Mouse (Mus musculus) CH12.LX (cell line): ENCODE data around the gene Sectm1a. TPM values are rescaled to one million over a fixed set of nuclear protein-coding genes. Genes with fewer than 3 reads are reported as not detected.
"Not testable (repeated sequence)": the region's sequence is repeated elsewhere in the genome, so short reads cannot be mapped to it uniquely, and the experiment has no call there.

Source experiments
- DNase-seq: peaks from one replicate; pipeline ENCODE4 v3.0.0-alpha.2; 2013; ENCODE audit errors: extremely low read depth
- H3K27ac ChIP-seq: 2 replicates; pipeline ENCODE4 v1.5.1; 2012; ENCODE audit warnings: low read depth, mild to moderate bottlenecking, control low read depth, moderate library complexity; ENCODE audit not compliant: insufficient read depth
- H3K27me3 ChIP-seq: replicated peaks from 2 replicates; pipeline ENCODE3; 2012; ENCODE audit warnings: inconsistent platforms
- H3K36me3 ChIP-seq, 2 experiments: replicated peaks in 1 of 2; 2 replicates each; pipeline versions ENCODE3 to v1.6.1; 2012; ENCODE audit warnings: inconsistent platforms in 1 of 2, low read length in 1 of 2, mild to moderate bottlenecking in 1 of 2, mixed read lengths in 1 of 2, moderate library complexity in 1 of 2; ENCODE audit not compliant: control insufficient read depth in 1 of 2, insufficient read depth in 1 of 2
- H3K4me1 ChIP-seq, 2 experiments: 2 replicates each; pipeline ENCODE4 v1.6.1; 2012; ENCODE audit warnings: inconsistent platforms in 1 of 2, moderate library complexity in 1 of 2; ENCODE audit not compliant: insufficient read depth in 2 of 2, control insufficient read depth in 1 of 2
- H3K4me2 ChIP-seq: 2 replicates; pipeline ENCODE4 v1.6.1; 2012; ENCODE audit warnings: low read depth, mild to moderate bottlenecking, control low read depth; ENCODE audit not compliant: poor library complexity, insufficient read depth, severe bottlenecking
- H3K4me3 ChIP-seq, 3 experiments: fragments of 150-350 bp in 1 of 3; sonication (generic) in 1 of 3; replicated peaks in 1 of 3; 2 replicates each; pipeline versions ENCODE3 to v1.5.1; 2011 to 2012; ENCODE audit warnings: low read depth in 2 of 3, low read length in 2 of 3, mild to moderate bottlenecking in 2 of 3, moderate library complexity in 2 of 3, control low read depth in 1 of 3, improper control_type of control experiment in 1 of 3, inconsistent platforms in 1 of 3, mixed read lengths in 1 of 3; ENCODE audit not compliant: poor library complexity in 1 of 3
- H3K79me2 ChIP-seq: replicated peaks from 2 replicates; pipeline ENCODE4 v1.6.1; 2012; ENCODE audit warnings: mild to moderate bottlenecking, moderate library complexity; ENCODE audit not compliant: control insufficient read depth, poor library complexity, insufficient read depth, severe bottlenecking; ENCODE audit errors: extremely low read depth
- H3K9ac ChIP-seq: 2 replicates; pipeline ENCODE4 v1.6.1; 2012; ENCODE audit warnings: low read depth, mild to moderate bottlenecking, control low read depth, moderate library complexity; ENCODE audit not compliant: insufficient read depth
- H3K9me3 ChIP-seq: replicated peaks from 2 replicates; pipeline ENCODE3; 2012; ENCODE audit warnings: low read length, inconsistent platforms, mixed read lengths
- BHLHE40 ChIP-seq: IDR thresholded peaks from 2 replicates; pipeline ENCODE4 v1.6.1; 2011; ENCODE audit warnings: mild to moderate bottlenecking, low read depth, low read length, improper control_type of control experiment
- CHD2 ChIP-seq: IDR thresholded peaks from 2 replicates; pipeline ENCODE4 v1.6.1; 2011; ENCODE audit warnings: low read length, improper control_type of control experiment
- CTCF ChIP-seq, 2 experiments: IDR thresholded peaks in 1 of 2; conservative IDR thresholded peaks in 1 of 2; 2 replicates each; pipeline ENCODE4 v1.5.1; 2011 to 2012; ENCODE audit warnings: low read depth in 2 of 2, low read length in 2 of 2, improper control_type of control experiment in 1 of 2, inconsistent platforms in 1 of 2, mild to moderate bottlenecking in 1 of 2, moderate library complexity in 1 of 2
- E2F4 ChIP-seq: IDR thresholded peaks from 2 replicates; pipeline ENCODE4 v1.6.1; 2011; ENCODE audit warnings: low read depth, low read length, improper control_type of control experiment; ENCODE audit not compliant: insufficient replicate concordance
- EP300 ChIP-seq: IDR thresholded peaks from 2 replicates; pipeline ENCODE4 v1.6.1; 2011; ENCODE audit warnings: low read length, improper control_type of control experiment
- ETS1 ChIP-seq: conservative IDR thresholded peaks from 2 replicates; pipeline ENCODE4 v1.6.1; 2012; ENCODE audit warnings: low read depth, mild to moderate bottlenecking, inconsistent platforms, low read length, improper control_type of control experiment, moderate library complexity
- HCFC1 ChIP-seq: IDR thresholded peaks from 2 replicates; pipeline ENCODE4 v1.6.1; 2012; ENCODE audit warnings: low read depth, mild to moderate bottlenecking, inconsistent platforms, low read length, improper control_type of control experiment
- IRF4 ChIP-seq: IDR thresholded peaks from 2 replicates; pipeline ENCODE4 v1.6.1; 2014; ENCODE audit warnings: low read depth, mild to moderate bottlenecking, inconsistent platforms, low read length, improper control_type of control experiment
- JUND ChIP-seq: conservative IDR thresholded peaks from 2 replicates; pipeline ENCODE4 v1.6.1; 2011; ENCODE audit warnings: low read depth, low read length, improper control_type of control experiment
- MAX ChIP-seq: IDR thresholded peaks from 2 replicates; pipeline ENCODE4 v1.6.1; 2011; ENCODE audit warnings: low read length, improper control_type of control experiment
- MEF2A ChIP-seq: IDR thresholded peaks from 2 replicates; pipeline ENCODE4 v1.6.1; 2014; ENCODE audit warnings: low read depth, mild to moderate bottlenecking, inconsistent platforms, low read length, improper control_type of control experiment, borderline replicate concordance
- MYC ChIP-seq: IDR thresholded peaks from 2 replicates; pipeline ENCODE4 v1.6.1; 2011; ENCODE audit warnings: low read depth, mild to moderate bottlenecking, improper control_type of control experiment, low read length
- NELFE ChIP-seq: IDR thresholded peaks from 2 replicates; pipeline ENCODE4 v1.6.1; 2011; ENCODE audit warnings: low read depth, low read length, improper control_type of control experiment
- POLR2A ChIP-seq: IDR thresholded peaks from 2 replicates; pipeline ENCODE4 v1.6.1; 2011; ENCODE audit warnings: low read depth, mild to moderate bottlenecking, improper control_type of control experiment, low read length
- POLR2AphosphoS2 ChIP-seq: IDR thresholded peaks from 2 replicates; pipeline ENCODE4 v1.6.1; 2011; ENCODE audit warnings: low read depth, low read length, improper control_type of control experiment
- RCOR1 ChIP-seq: conservative IDR thresholded peaks from 2 replicates; pipeline ENCODE4 v1.6.1; 2012; ENCODE audit warnings: low read depth, mild to moderate bottlenecking, inconsistent platforms, low read length, improper control_type of control experiment
- SIN3A ChIP-seq: IDR thresholded peaks from 2 replicates; pipeline ENCODE4 v1.6.1; 2012; ENCODE audit warnings: low read length, improper control_type of control experiment, inconsistent platforms
- UBTF ChIP-seq: IDR thresholded peaks from 2 replicates; pipeline ENCODE4 v1.6.1; 2012; ENCODE audit warnings: low read depth, mild to moderate bottlenecking, inconsistent platforms, low read length, improper control_type of control experiment, moderate library complexity
- USF2 ChIP-seq: conservative IDR thresholded peaks from 2 replicates; pipeline ENCODE4 v1.6.1; 2011; ENCODE audit warnings: low read depth, low read length, improper control_type of control experiment
- ZMIZ1 ChIP-seq: IDR thresholded peaks from 2 replicates; pipeline ENCODE4 v1.6.1; 2012; ENCODE audit warnings: low read depth, mild to moderate bottlenecking, inconsistent platforms, low read length, improper control_type of control experiment
- ZNF384 ChIP-seq: IDR thresholded peaks from 2 replicates; pipeline ENCODE4 v1.6.1; 2012; ENCODE audit warnings: low read depth, low read length, improper control_type of control experiment, inconsistent platforms
- dilution Hi-C: fragments of 300-500 bp; cut with MboI; formaldehyde crosslinking; loops from 2 replicates; pipeline ENCODE4 v1.14.3; 2020; ENCODE audit warnings: low sequenced_read_pairs; ENCODE audit not compliant: extremely low pct_unique_long_range_greater_than_20kb, extremely low pct_ligation_motif_present
- in situ Hi-C: fragments of 300-500 bp; cut with MboI; formaldehyde crosslinking; loops from 3 replicates; pipeline ENCODE4 v1.14.3; 2019; ENCODE audit warnings: low sequenced_read_pairs, low pct_ligation_motif_present, low pct_unique_long_range_greater_than_20kb, mixed read lengths
- polyA plus RNA-seq: library from polyadenylated mRNA; unstranded; fragments of >175 nt; gene quantifications from 2 replicates; pipeline ENCODE4 v1.2.1, GENCODE M21; 2012; ENCODE audit warnings: low read depth; ENCODE audit not compliant: insufficient read length
- total RNA-seq, 2 experiments: library from RNA; depleted of rRNA; stranded (reverse); fragments of 300-350 nt in 1 of 2; fragments of >200 nt in 1 of 2; gene quantifications; 2 replicates each; pipeline ENCODE4 v1.2.3; 2012 to 2014

The Sectm1a gene
- total and polyA plus RNA-seq, 3 experiments = 0.08 TPM; not detected in 2

DNA sequence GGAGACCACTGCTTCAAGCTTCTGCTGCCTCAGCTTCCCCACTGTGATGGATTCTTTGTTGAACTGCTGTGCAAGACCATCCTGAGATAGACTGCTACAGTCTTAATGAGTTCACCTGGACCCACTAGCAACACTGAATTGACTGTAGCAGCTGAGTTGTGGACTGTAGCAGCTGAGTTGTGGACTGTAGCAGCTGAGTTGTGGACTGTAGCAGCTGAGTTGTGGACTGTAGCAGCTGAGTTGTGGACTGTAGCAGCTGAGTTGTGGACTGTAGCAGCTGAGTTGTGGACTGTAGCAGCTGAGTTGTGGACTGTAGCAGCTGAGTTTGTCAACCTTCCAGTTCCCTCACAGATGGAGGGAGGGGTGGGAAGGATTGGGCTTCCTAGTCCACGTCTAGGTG lies 38.0 kb downstream of the Sectm1a start:
- DNase-seq, H3K27me3 ChIP-seq, H3K9ac ChIP-seq, H3K79me2 ChIP-seq, in situ Hi-C loops, H3K36me3 ChIP-seq, H3K9me3 ChIP-seq, H3K4me2 ChIP-seq, H3K27ac ChIP-seq, H3K4me3 ChIP-seq, dilution Hi-C loops: not testable (repeated sequence)
- H3K4me1 ChIP-seq = peaks cover 0 to 42% of the 10 kb centered on the region in 2 experiments; a peak in 3 of 4 replicates
- peak; percentile 36; the same call in 1 of the 2 replicates for TF ChIP-seq ETS1

DNA sequence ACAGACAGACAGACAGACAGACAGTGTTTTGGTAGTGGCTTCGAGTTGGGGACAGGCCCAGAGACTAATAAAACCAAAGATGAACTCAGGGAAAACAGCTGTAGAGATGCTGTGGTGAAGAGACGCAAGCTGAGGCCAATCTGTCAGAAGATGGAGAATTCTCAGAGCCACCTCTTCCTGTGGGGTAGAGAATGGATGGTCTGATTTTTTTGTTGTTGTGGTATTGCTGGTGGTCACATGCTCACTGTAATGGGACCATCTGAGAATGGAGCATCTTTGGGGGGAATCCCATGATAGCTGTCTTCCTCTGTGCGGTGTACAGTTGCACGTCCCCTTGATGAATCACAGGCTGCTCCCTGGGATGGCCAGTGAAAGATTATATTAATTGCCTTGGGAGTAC lies 38.5 kb downstream of the Sectm1a start:
- in situ Hi-C loops = no loop called here
- TF ChIP-seq UBTF (no peak), HCFC1 (no peak), NELFE (no peak), ZNF384 (peak; percentile 69; the same call in 1 of the 2 replicates), ZMIZ1 (no peak), BHLHE40 (peak; percentile 77), MYC (no peak), USF2 (no peak), CHD2 (no peak), POLR2AphosphoS2 (no peak), RCOR1 (no peak), IRF4 (no peak; the same call in 1 of the 2 replicates), SIN3A (no peak), JUND (no peak), EP300 (peak; percentile 31; the same call in 1 of the 2 replicates), E2F4 (no peak), ETS1 (peak; percentile 95), MEF2A (0 out of 2 replicates have a peak, but pooled peaks have one; percentile 26), MAX (0 out of 2 replicates have a peak, but pooled peaks have one; percentile 43), POLR2A (no peak), CTCF (conservative IDR thresholded peaks at IDR 0.05 in 1 of 2, IDR thresholded peaks at IDR 0.05 in 1 of 2; ENCODE audit: low read depth in 2 of 2, low read length in 2 of 2) (no peak)
- peaks cover 8% of the 10 kb centered on the region for H3K27me3 ChIP-seq

More for the DNA sequence above, 38.5 kb downstream of the Sectm1a start:
- Histone ChIP-seq H3K79me2 (no peaks in the 10 kb centered on the region), H3K27ac (no peak overlapping the region), H3K4me1 (peaks cover 0 to 42% of the 10 kb centered on the region in 2 experiments; a peak in 3 of 4 replicates), H3K36me3 (no peaks in the 10 kb centered on the region), H3K9ac (no peak overlapping the region), H3K4me3 (no peak overlapping the region), H3K4me2 (no peak overlapping the region), H3K9me3 (no peaks in the 10 kb centered on the region)
- dilution Hi-C loops = no loop called here
- DNase-seq = peak; percentile 76
